Mouse (Mus musculus): Measurements from ENCODE around the gene Slc22a16. TPM values are rescaled to one million over a fixed set of nuclear protein-coding genes. Genes with fewer than 3 reads are reported as not detected.

Slc22a16 gene
- total RNA-seq (2023) = not detected

GRCm38 (mm10) chr10:40570036-40570435 lies at the start of gene Slc22a16:
TSS of gene Slc22a16 (plus strand) at chr10:40570336.

GRCm38 (mm10) chr10:40629656-40630311 lies 59.6 kb downstream of the Slc22a16 start, which contains the start of gene Ddo:
TSS of gene Ddo (plus strand) at chr10:40630011.

Other genes with a start within 250 kb of the Slc22a16 start
- gene Cdk19, start 230.8 kb upstream of the Slc22a16 start, total RNA-seq (2023) = 10 to 100 TPM; 54.1 to 54.4 TPM
- gene Ddo, start 59.7 kb downstream of the Slc22a16 start, total RNA-seq (2023) = not detected
- gene Mettl24, start 112.9 kb downstream of the Slc22a16 start, total RNA-seq (2023) = not detected

Data from B cell, adult 67 days (primary cell).